Comparison of ENCODE assay signal across 16 mouse cellular contexts in genomic region chr5:149576977-149577376, GRCm38 (mm10). TPM values are rescaled to one million over a fixed set of nuclear protein-coding genes. Genes with fewer than 3 reads are reported as not detected.
A peak's percentile ranks its signal among the peaks of the same experiment; 100 is the strongest.
DNase-seq lines count a peak whose midpoint lies in the region; ATAC-seq lines count a peak whose summit lies in the region.
"Had no signal": no experiment of that assay in that cellular context is flagged by ENCODE, and none has a peak within 500 bp of the region (broad histone marks: within the 10 kb centered on the region; RNA-seq: fewer than 3 reads in every experiment).

No protein-coding gene starts in this region.

- no peak overlapping the region for H3K4me2 ChIP-seq in heart, embryonic 13.5 days
- H3K4me2 ChIP-seq in forebrain, embryonic 14.5 days (ENCODE audit: low read length), result peak overlapping the region; percentile 17; the same call in 1 of the 2 replicates
- peak overlapping the region; percentile 27; the same call in 1 of the 2 replicates for H3K4me2 ChIP-seq in midbrain, embryonic 13.5 days (replicated peaks)
- H3K4me2 ChIP-seq: limb, embryonic 12.5 days had no signal

- H3K4me3 ChIP-seq in heart, embryonic 13.5 days, result no peak overlapping the region
- no peak overlapping the region for H3K4me3 ChIP-seq in forebrain, embryonic 14.5 days (ENCODE audit: low read depth, low read length)
- no peak overlapping the region for H3K4me3 ChIP-seq in midbrain, embryonic 13.5 days (replicated peaks)
- H3K4me3 ChIP-seq: limb, embryonic 12.5 days had no signal

- 0 out of 2 replicates have a peak, but pooled peaks cover 3% of the 10 kb centered on the region for H3K27me3 ChIP-seq in heart, embryonic 13.5 days (replicated peaks)
- no peaks in the 10 kb centered on the region for H3K27me3 ChIP-seq in forebrain, embryonic 14.5 days (replicated peaks; ENCODE audit: control insufficient read depth, insufficient read depth, low read length)
- no peaks in the 10 kb centered on the region for H3K27me3 ChIP-seq in midbrain, embryonic 13.5 days
- H3K27me3 ChIP-seq: limb, embryonic 12.5 days had no signal

- H3K4me1 ChIP-seq in heart, embryonic 13.5 days, result peaks cover 8% of the 10 kb centered on the region; the same call in 1 of the 2 replicates
- peaks cover 10% of the 10 kb centered on the region for H3K4me1 ChIP-seq in forebrain, embryonic 14.5 days (ENCODE audit: control insufficient read depth, insufficient read depth, low read length)
- H3K4me1 ChIP-seq in midbrain, embryonic 13.5 days (replicated peaks), result peaks cover 17% of the 10 kb centered on the region

- WGBS in heart, embryonic 13.5 days, result 43% methylated on average over 10 of the region's 10 CpGs
- 28% methylated on average over 10 of the region's 10 CpGs for WGBS in forebrain, embryonic 14.5 days
- 44% methylated on average over 10 of the region's 10 CpGs for WGBS in midbrain, embryonic 13.5 days

- H3K9ac ChIP-seq in heart, embryonic 13.5 days, result peak overlapping the region; percentile 26; the same call in 1 of the 2 replicates
- H3K9ac ChIP-seq in forebrain, embryonic 14.5 days (ENCODE audit: low read length), result no peak overlapping the region
- no peak overlapping the region for H3K9ac ChIP-seq in midbrain, embryonic 13.5 days (replicated peaks)

- H3K27ac ChIP-seq in heart, embryonic 13.5 days (replicated peaks), result no peak overlapping the region
- peak overlapping the region; percentile 27; the same call in 1 of the 2 replicates for H3K27ac ChIP-seq in forebrain, embryonic 14.5 days (ENCODE audit: low read depth, low read length)
- H3K27ac ChIP-seq in midbrain, embryonic 13.5 days, result peak overlapping the region; percentile 47; the same call in 1 of the 2 replicates
- H3K27ac ChIP-seq: limb, embryonic 12.5 days had no signal

- no peaks in the 10 kb centered on the region for H3K9me3 ChIP-seq in heart, embryonic 13.5 days
- H3K9me3 ChIP-seq in forebrain, embryonic 14.5 days (replicated peaks; ENCODE audit: control insufficient read depth, low read length), result no peaks in the 10 kb centered on the region
- H3K9me3 ChIP-seq in midbrain, embryonic 13.5 days, result no peaks in the 10 kb centered on the region
- H3K9me3 ChIP-seq: limb, embryonic 12.5 days had no signal

- DNase-seq in heart, adult 9 months (ENCODE audit: low spot score in 2 of 2), result no peak
- DNase-seq in Muller cell, postnatal 12 days (ENCODE audit: inconsistent ontology term), result peak; percentile 36
- peak; percentile 78 for DNase-seq in forebrain, embryonic 14.5 days (ENCODE audit: low spot score)
- no peak for DNase-seq in yolk sac, embryonic 10.5 days (ENCODE audit: low spot score)
- no peak for DNase-seq in testis, postnatal 14 days (ENCODE audit: low spot score)
- DNase-seq: cerebellum, adult 2 months; gastrocnemius, postnatal 36 days; heart, postnatal 36 days; kidney, adult 9 months; lung, adult 2 months had no signal

- ATAC-seq in heart, embryonic 13.5 days (ENCODE audit: extremely low read depth, insufficient number of reproducible peaks, low FRiP score, low TSS enrichment), result no peak
- ATAC-seq in forebrain, embryonic 14.5 days, result peak; percentile 50; the same call in 1 of the 2 replicates
- ATAC-seq in midbrain, embryonic 13.5 days, result no peak
- ATAC-seq: activated CD4-positive, CD25-positive, alpha-beta regulatory T cell, adult 4 months had no signal

- no peaks in the 10 kb centered on the region for H3K36me3 ChIP-seq in heart, embryonic 13.5 days
- no peaks in the 10 kb centered on the region for H3K36me3 ChIP-seq in forebrain, embryonic 14.5 days (ENCODE audit: control insufficient read depth, insufficient read depth, low read length)
- no peaks in the 10 kb centered on the region for H3K36me3 ChIP-seq in midbrain, embryonic 13.5 days
- H3K36me3 ChIP-seq: limb, embryonic 12.5 days had no signal

RNA-seq across cellular contexts. Expression of gene Wdr95, which starts 48.5 kb away (rescaled TPM):
- polyA plus RNA-seq in heart, embryonic 13.5 days (2015; fragmentation: Nextera tagmentation; extraction: Ambion mirVana), result not detected in 2 replicates
- polyA plus RNA-seq in forebrain, embryonic 14.5 days (2014; fragmentation: Nextera tagmentation; extraction: Ambion mirVana), result 0.69 and 1.2 TPM in 2 replicates
- 0.11 TPM in 1 of 2 replicates, not detected in the other for polyA plus RNA-seq in midbrain, embryonic 13.5 days (2015; fragmentation: Nextera tagmentation; extraction: Ambion mirVana)
- polyA plus RNA-seq: activated CD4-positive, CD25-positive, alpha-beta regulatory T cell, adult 4 months; embryonic facial prominence, embryonic 11.5 days; limb, embryonic 12.5 days; neural tube, embryonic 11.5 days had no signal

RNA-seq across cellular contexts. Expression of gene Hsph1, which starts 59.2 kb away (rescaled TPM):
- polyA plus RNA-seq in heart, embryonic 13.5 days (2015; fragmentation: Nextera tagmentation; extraction: Ambion mirVana), result 30.1 and 30.7 TPM in 2 replicates
- polyA plus RNA-seq in forebrain, embryonic 14.5 days (2014; fragmentation: Nextera tagmentation; extraction: Ambion mirVana), result 86.0 and 106 TPM in 2 replicates
- polyA plus RNA-seq in midbrain, embryonic 13.5 days (2015; fragmentation: Nextera tagmentation; extraction: Ambion mirVana), result 90.5 and 101 TPM in 2 replicates

Comparison
In these comparisons a context has a peak if more than half of its experiments do, and no peak if none do; other contexts are left out.
1. DNase-seq: peak in Muller cell, postnatal 12 days (single experiment) and forebrain, embryonic 14.5 days (single experiment); none in heart, adult 9 months (0 of 2), yolk sac, embryonic 10.5 days (single experiment) and testis, postnatal 14 days (single experiment).